Mouse (Mus musculus): ENCODE data around the gene Ddx1. TPM values are rescaled to one million over a fixed set of nuclear protein-coding genes. Genes with fewer than 3 reads are reported as not detected.
A peak's percentile ranks its signal among the peaks of the same experiment; 100 is the strongest.

Ddx1 gene
- total RNA-seq (2021) = 100 to 1,000 TPM; 123 to 138 TPM

GRCm38 (mm10) chr12:13248691-13249572 lies at the start of gene Ddx1:
Gene Ddx1, minus strand, starts transcription at chr12:13249213.
- DNase-seq (ENCODE audit: extremely low spot score in 1 of 2, low spot score in 1 of 2) = peak; percentile 78 to 83

- DNase-seq (ENCODE audit: extremely low spot score in 1 of 2, low spot score in 1 of 2) = peak in 1 of 2 experiments; percentile 17
Observed at GRCm38 (mm10) chr12:13293421-13293881, 44.4 kb upstream of the Ddx1 start.

GRCm38 (mm10) chr12:13291453-13291852 lies 42.4 kb upstream of the Ddx1 start:
- DNase-seq (ENCODE audit: extremely low spot score in 1 of 2, low spot score in 1 of 2) = no peak

GRCm38 (mm10) chr12:13269570-13270390 lies 20.8 kb upstream of the Ddx1 start:
- no peak for DNase-seq (ENCODE audit: extremely low spot score in 1 of 2, low spot score in 1 of 2)

- peak; percentile 86 to 89 for DNase-seq (ENCODE audit: extremely low spot score in 1 of 2, low spot score in 1 of 2)
Observed at GRCm38 (mm10) chr12:13268826-13269449, 19.9 kb upstream of the Ddx1 start, which contains the start of gene Nbas. Gene Nbas, plus strand, starts transcription at chr12:13269133.

GRCm38 (mm10) chr12:13268412-13268811 lies 19.4 kb upstream of the Ddx1 start:
- DNase-seq (ENCODE audit: extremely low spot score in 1 of 2, low spot score in 1 of 2) = no peak

GRCm38 (mm10) chr12:13255701-13256100 lies 6.7 kb upstream of the Ddx1 start:
- no peak for DNase-seq (ENCODE audit: extremely low spot score in 1 of 2, low spot score in 1 of 2)

GRCm38 (mm10) chr12:13255068-13255467 lies 6.1 kb upstream of the Ddx1 start:
- no peak for DNase-seq (ENCODE audit: extremely low spot score in 1 of 2, low spot score in 1 of 2)

- DNase-seq (ENCODE audit: extremely low spot score in 1 of 2, low spot score in 1 of 2) = no peak
Observed at GRCm38 (mm10) chr12:13249573-13249919, 533 bp upstream of the Ddx1 start.

GRCm38 (mm10) chr12:13242453-13242852 lies 6.6 kb downstream of the Ddx1 start:
- no peak for DNase-seq (ENCODE audit: extremely low spot score in 1 of 2, low spot score in 1 of 2)

- DNase-seq (ENCODE audit: extremely low spot score in 1 of 2, low spot score in 1 of 2) = no peak
Observed at GRCm38 (mm10) chr12:13218101-13218514, 30.9 kb downstream of the Ddx1 start.

GRCm38 (mm10) chr12:13217568-13217967 lies 31.4 kb downstream of the Ddx1 start:
- no peak for DNase-seq (ENCODE audit: extremely low spot score in 1 of 2, low spot score in 1 of 2)

- no peak for DNase-seq (ENCODE audit: extremely low spot score in 1 of 2, low spot score in 1 of 2)
Observed at GRCm38 (mm10) chr12:13216501-13217103, 32.4 kb downstream of the Ddx1 start.

GRCm38 (mm10) chr12:13214345-13215278 lies 34.4 kb downstream of the Ddx1 start:
- DNase-seq (ENCODE audit: extremely low spot score in 1 of 2, low spot score in 1 of 2) = peak; percentile 76 to 88

- peak in 1 of 2 experiments; percentile 26 for DNase-seq (ENCODE audit: extremely low spot score in 1 of 2, low spot score in 1 of 2)
Observed at GRCm38 (mm10) chr12:13211746-13212482, 37.1 kb downstream of the Ddx1 start.

GRCm38 (mm10) chr12:13209692-13210377 lies 39.2 kb downstream of the Ddx1 start:
- DNase-seq (ENCODE audit: extremely low spot score in 1 of 2, low spot score in 1 of 2) = no peak

GRCm38 (mm10) chr12:13208983-13209451 lies 40.0 kb downstream of the Ddx1 start:
- DNase-seq (ENCODE audit: extremely low spot score in 1 of 2, low spot score in 1 of 2) = no peak

- no peak for DNase-seq (ENCODE audit: extremely low spot score in 1 of 2, low spot score in 1 of 2)
Observed at GRCm38 (mm10) chr12:13208517-13208916, 40.5 kb downstream of the Ddx1 start.

All from layer of hippocampus, postnatal 25 days (tissue).